Mouse (Mus musculus) G1E-ER4 (cell line): Measurements from ENCODE around the gene Zfp36l2. TPM values are rescaled to one million over a fixed set of nuclear protein-coding genes. Genes with fewer than 3 reads are reported as not detected.

ENCODE experiments used
- GATA1 ChIP-seq: IDR thresholded peaks from one replicate; pipeline ENCODE4 v1.8.0; 2012; ENCODE audit warnings: low read length, inconsistent platforms
- polyA plus RNA-seq: library from polyadenylated mRNA; stranded (reverse); fragments of >175 nt; gene quantifications from 2 replicates; pipeline ENCODE4 v1.2.3, GENCODE M21; 2012

Zfp36l2 gene
- polyA plus RNA-seq, 1 experiment, result 835 TPM

- no peak for TF ChIP-seq GATA1
Measured at GRCm38 (mm10) chr17:84201183-84201582, 13.4 kb upstream of the Zfp36l2 start.

GRCm38 (mm10) chr17:84197912-84198344, 10.2 kb upstream of the Zfp36l2 start:
- TF ChIP-seq GATA1, result no peak

- TF ChIP-seq GATA1, result no peak
Measured at GRCm38 (mm10) chr17:84196329-84196728, 8.6 kb upstream of the Zfp36l2 start.

GRCm38 (mm10) chr17:84195835-84196234, 8.1 kb upstream of the Zfp36l2 start:
- no peak for TF ChIP-seq GATA1

- no peak for TF ChIP-seq GATA1
Measured at GRCm38 (mm10) chr17:84195003-84195395, 7.3 kb upstream of the Zfp36l2 start.

GRCm38 (mm10) chr17:84194282-84195002, 6.7 kb upstream of the Zfp36l2 start:
- TF ChIP-seq GATA1, result no peak

- no peak for TF ChIP-seq GATA1
Measured at GRCm38 (mm10) chr17:84193411-84193810, 5.7 kb upstream of the Zfp36l2 start.

- no peak for TF ChIP-seq GATA1
Measured at GRCm38 (mm10) chr17:84191946-84192345, 4.2 kb upstream of the Zfp36l2 start.

GRCm38 (mm10) chr17:84190885-84191284, 3.1 kb upstream of the Zfp36l2 start:
- no peak for TF ChIP-seq GATA1

GRCm38 (mm10) chr17:84189127-84189854, 1.5 kb upstream of the Zfp36l2 start:
- TF ChIP-seq GATA1, result no peak

- no peak for TF ChIP-seq GATA1
Measured at GRCm38 (mm10) chr17:84188374-84188961, 721 bp upstream of the Zfp36l2 start.

GRCm38 (mm10) chr17:84186451-84187202, 1.1 kb downstream of the Zfp36l2 start:
- TF ChIP-seq GATA1, result no peak

GRCm38 (mm10) chr17:84185581-84186450, 1.9 kb downstream of the Zfp36l2 start:
- TF ChIP-seq GATA1, result no peak

- TF ChIP-seq GATA1, result no peak
Measured at GRCm38 (mm10) chr17:84185011-84185411, 2.7 kb downstream of the Zfp36l2 start.

- TF ChIP-seq GATA1, result no peak
Measured at GRCm38 (mm10) chr17:84183291-84183781, 4.4 kb downstream of the Zfp36l2 start.
